Mouse (Mus musculus) brain, embryonic 14.5 days (tissue): ENCODE measurements around the gene Tgfbr3. TPM values are rescaled to one million over a fixed set of nuclear protein-coding genes. Genes with fewer than 3 reads are reported as not detected.

Source experiments
- DNase-seq: peaks from one replicate; pipeline ENCODE4 v3.0.0-alpha.2; 2011; ENCODE audit warnings: low read depth
- CTCF ChIP-seq: fragments of 200-500 bp; IDR thresholded peaks from 2 replicates; pipeline ENCODE4 v1.5.1; 2012; ENCODE audit warnings: inconsistent platforms, mild to moderate bottlenecking, moderate library complexity, borderline replicate concordance; ENCODE audit not compliant: insufficient read depth, insufficient read length; ENCODE audit errors: extremely low read depth
- POLR2A ChIP-seq: fragments of 200-500 bp; IDR thresholded peaks from 2 replicates; pipeline ENCODE4 v1.6.1; 2012; ENCODE audit warnings: mild to moderate bottlenecking, inconsistent platforms, borderline replicate concordance; ENCODE audit not compliant: poor library complexity, insufficient read depth, insufficient read length, severe bottlenecking; ENCODE audit errors: extremely low read depth
- polyA plus RNA-seq: library from polyadenylated mRNA; depleted of rRNA; stranded (reverse); fragments of >200 nt; gene quantifications from 2 replicates; pipeline ENCODE4 v1.2.3, GENCODE M21; 2012; rRNA removed

Gene Tgfbr3
- 2.4 and 5.2 TPM in 2 replicates for polyA plus RNA-seq

DNA sequence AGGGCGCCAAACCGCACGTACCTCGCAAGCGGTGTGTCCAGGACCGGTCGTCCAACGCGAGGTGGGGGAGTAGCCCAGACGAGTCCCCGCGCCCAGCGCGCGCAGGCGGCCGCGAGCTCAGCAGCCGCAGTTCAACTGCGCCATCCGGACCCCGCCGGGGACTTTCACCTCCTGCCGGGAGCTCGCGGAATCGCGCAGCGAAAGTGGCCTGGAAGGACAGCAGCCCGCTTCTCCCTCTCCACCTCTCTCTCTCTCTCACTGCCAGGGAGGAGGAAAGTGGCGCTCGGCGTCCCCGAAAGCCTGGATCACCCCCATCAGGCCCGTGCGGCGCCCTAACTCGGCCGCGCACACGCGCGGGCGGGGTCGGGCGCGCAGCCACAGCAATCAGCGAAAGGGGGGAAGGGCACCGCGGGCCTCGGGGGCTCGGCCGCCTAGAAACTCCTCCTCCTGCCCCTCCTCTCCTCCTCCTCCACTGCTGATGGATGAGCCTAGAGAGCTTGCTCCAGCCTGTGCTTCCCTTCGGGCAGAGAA is at the start of gene Tgfbr3:
Tgfbr3 (minus strand) TSS at position 396 of the 531 bp plus-strand sequence.
- peak; percentile 89 for DNase-seq
- TF ChIP-seq CTCF: peak; percentile 53
- TF ChIP-seq POLR2A: peak; percentile 42; the same call in 1 of the 2 replicates

DNA sequence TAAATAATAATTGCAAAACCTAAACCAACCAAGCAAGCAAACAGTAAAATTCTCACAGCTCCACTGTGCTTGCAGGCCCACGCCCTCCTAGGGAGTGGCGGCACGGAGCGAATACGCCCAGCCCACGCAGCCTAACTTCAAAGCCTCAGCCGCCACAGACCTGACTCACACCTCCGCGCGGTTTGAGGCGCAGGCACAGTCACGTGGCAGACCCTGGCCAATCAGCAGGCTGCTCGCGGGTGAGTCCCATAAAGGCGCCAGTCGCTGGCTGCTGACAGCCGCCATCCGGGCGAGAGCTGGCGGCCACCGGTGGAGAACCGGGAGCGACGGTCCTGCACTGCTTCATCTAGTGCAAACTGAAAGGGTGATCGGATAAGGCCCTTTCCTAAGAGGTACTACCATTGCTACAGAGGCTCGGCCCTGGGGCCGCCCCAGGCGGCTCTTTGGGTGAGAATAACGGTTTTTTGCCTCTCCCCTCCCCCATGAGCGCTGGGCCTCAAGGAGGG is 41.5 kb upstream of the Tgfbr3 start, which contains the start of gene Brdt:
Brdt (plus strand) TSS at position 244 of the 506 bp plus-strand sequence.
- no peak for DNase-seq
- TF ChIP-seq CTCF (no peak), POLR2A (no peak)

DNA sequence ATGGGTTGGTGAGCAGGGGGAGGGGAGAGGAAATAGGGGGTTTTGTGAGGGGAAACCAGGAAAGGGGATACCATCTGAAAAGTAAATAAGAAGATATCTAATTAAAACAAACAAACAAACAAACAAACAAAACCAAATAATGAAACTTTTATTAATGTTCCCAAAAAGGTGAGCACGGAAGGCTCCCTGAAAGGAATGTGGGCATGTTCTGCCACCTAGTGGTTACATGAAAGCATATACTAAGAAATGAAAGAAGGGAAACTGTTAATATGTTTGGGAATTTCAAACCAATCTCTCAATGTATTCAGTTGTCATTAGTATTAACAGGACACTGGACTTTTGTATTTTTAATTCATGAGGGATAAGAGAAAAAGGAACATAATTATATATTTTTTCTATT is 31.3 kb upstream of the Tgfbr3 start:
- TF ChIP-seq POLR2A (no peak), CTCF (peak; percentile 59; the same call in 1 of the 2 replicates)
- peak; percentile 66 for DNase-seq

DNA sequence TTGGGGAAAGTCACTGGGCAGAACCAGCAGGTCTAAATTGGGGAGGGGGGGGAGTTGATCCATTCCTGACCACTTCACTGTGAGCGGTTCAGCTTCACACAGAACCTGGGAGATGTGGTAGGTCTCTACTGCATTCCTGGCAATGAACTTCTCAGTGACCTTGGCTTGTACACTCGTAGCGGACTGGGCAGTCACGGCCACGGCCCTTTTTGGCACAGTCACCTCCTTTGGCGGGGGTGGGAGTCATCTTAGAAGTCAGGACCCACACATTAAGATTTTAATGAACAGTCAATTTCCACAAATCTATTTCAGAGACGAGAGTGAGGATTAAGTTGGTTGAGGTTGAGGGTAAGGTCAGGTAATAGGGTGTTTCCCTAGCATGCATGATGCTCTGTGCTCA is 27.7 kb upstream of the Tgfbr3 start:
- DNase-seq: no peak
- no peak for TF ChIP-seq POLR2A
- TF ChIP-seq CTCF: no peak

DNA sequence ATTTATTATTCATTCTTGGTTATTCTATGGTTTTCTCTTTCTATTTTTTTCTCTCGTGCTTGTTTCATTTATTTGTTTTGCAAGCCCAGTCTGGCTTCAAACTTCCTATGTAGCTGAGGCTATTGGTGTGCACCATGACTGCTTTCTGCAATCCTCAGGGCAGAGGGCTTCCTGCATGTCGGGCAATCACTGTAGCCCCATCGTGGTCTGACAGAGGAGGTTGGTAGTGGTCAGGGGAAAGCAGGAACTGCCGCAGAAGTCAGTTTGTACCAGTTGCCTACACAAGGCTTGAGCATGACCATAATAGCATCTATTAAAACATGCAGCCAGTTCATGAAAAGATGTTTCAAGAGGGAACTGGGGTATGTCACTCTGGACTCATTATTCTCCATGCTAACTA is 18.0 kb upstream of the Tgfbr3 start:
- no peak for TF ChIP-seq CTCF
- no peak for TF ChIP-seq POLR2A
- DNase-seq: no peak

DNA sequence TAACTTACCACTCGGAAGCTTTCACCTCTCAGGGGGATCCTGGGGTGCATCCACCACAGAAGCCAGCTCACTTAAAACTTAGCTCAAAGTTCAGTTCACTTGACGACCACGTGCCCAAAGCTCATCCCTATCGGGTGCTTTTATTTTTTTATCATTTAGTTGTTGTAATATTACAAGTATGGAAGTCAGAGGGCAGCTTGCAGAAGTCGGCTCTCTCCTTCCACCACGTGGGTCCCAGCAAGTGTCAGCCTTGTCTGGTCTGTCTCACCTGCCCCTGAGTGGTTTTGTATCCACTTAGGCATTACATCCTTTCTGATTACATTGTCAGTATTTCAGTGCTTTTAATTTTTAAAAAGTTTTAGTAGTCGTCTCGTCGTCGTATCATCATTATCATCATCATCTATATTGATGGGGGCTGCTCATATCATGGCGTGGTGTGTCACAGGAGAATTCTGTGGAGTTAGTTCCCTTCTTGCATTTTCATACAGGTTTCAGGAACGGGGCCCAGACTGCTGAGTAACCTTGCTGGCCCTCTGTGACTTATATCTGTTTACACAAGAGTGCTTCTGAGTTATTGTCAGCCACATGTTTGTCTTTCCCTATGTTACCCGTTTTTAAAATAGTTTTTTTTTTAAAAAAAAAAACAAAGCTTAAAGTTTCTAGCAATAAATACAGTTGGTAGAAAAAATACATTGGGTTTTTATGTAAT is 14.8 kb upstream of the Tgfbr3 start:
- no peak for DNase-seq
- TF ChIP-seq CTCF: no peak
- no peak for TF ChIP-seq POLR2A

DNA sequence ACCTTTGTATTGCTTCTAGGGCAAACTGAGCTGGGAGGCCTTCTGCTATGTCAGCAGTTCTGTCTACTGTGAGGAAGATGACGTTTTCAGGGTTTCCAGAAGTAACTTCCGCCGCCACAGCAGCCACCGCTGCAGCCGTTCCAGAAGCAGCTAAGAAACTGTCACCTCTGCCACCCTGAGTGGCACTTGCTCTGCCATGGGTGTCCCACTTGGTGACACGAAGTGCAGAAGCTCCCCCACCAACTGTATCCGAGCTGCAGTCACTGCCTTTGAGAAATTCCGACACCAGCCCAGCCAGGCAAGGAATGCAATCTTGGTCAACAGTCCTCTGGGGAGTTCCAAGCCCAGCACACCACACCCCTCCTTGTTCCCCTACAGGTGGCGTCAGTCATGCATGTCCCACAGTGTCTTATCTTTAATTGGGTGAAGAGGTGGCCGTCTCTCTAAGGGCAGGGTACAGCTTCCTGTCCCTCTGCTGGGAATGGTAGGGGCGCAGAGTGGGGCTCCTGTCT is 14.0 kb upstream of the Tgfbr3 start:
- TF ChIP-seq CTCF (no peak), POLR2A (no peak)
- DNase-seq: no peak

DNA sequence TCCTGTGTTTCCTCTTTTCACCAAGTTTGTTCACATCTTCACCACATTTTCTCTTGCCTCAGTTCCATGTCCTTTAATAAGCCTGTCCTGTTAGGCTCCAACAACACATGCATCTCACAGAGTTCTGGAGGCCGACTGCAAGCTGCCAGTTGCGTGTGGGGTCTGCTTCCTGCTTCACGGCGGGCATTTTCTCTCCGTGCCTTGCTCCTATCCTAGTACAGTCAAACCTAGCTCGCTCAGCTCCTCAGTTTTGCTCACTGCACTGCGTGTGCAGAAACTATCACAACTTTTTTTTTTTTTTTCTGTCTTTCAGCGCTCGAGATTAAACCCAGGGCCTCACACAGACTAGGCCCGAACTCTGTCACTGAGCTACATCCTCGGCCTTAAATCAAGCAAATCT is 9.4 kb upstream of the Tgfbr3 start:
- no peak for TF ChIP-seq CTCF
- TF ChIP-seq POLR2A: no peak
- no peak for DNase-seq

DNA sequence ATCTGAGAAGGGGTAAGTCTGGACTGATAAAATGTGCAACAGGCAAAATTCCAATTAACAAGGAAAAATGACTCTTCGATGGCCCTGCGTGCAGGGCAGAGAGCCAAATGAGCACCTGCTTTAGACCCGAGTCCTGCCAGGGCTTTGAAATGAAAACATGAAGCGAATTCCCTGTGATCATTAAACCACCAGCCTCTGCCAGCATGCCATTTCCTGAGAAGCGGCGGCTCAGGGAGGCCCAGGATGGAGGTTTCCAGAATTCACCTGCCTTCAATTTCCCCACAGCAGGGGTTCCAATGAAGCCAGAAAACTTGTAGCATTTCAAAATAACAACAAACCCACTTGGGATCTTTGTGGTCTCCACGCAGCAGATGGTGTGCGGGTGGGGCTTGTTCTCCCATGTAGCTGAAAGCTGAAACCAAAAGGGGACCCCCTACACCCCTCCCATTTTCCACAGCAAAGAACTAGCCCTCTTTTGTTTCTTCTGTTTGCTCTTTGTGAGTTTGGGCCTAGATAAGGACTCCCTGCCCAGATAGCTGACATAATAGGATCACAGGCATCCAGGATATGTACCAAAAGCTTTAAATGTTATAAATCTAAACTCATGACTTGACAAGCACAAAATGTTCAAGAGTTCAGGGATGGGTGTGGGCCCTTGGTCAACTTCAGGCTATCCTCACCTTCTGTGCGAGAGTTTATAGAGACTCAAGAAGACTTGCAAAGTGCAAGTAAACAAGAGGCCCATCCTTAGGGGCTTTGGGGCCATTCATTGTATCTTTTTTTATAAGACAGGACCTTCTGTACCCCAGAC is 7.3 kb upstream of the Tgfbr3 start:
- DNase-seq: peak; percentile 72
- TF ChIP-seq CTCF (no peak), POLR2A (no peak)

DNA sequence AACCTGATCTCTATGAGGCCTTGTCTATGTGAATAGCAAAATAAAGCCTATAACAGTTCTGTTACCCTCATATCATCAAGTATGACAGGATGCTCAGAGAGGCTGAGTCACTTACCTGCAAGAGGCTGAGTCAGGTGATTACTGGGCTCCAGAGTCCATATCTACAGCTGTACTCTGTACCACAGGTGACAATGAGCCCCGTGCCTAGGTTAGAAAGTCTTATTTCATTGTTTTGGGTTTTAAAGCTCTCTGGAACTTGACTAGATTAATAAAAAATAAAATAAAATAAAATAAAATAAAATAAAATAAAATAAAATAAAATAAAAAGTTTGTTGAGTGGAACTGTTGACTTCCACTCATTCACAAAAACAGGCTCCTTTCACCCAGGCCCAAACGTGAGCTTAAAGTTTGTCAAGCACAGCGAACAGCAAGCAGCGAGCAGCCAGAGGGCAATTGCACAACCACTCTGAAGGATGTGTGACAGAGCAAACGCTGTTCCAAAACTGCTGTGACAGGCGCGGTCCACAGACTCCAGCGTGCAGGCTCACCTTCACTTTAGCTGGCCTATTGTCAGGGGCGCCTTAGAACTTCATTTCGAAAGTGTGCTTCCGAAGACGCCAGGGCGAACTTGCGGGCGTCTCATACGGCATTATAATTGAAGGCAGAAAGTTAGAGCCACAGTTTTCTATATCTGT is 6.5 kb upstream of the Tgfbr3 start:
- TF ChIP-seq POLR2A: no peak
- TF ChIP-seq CTCF: no peak
- no peak for DNase-seq

DNA sequence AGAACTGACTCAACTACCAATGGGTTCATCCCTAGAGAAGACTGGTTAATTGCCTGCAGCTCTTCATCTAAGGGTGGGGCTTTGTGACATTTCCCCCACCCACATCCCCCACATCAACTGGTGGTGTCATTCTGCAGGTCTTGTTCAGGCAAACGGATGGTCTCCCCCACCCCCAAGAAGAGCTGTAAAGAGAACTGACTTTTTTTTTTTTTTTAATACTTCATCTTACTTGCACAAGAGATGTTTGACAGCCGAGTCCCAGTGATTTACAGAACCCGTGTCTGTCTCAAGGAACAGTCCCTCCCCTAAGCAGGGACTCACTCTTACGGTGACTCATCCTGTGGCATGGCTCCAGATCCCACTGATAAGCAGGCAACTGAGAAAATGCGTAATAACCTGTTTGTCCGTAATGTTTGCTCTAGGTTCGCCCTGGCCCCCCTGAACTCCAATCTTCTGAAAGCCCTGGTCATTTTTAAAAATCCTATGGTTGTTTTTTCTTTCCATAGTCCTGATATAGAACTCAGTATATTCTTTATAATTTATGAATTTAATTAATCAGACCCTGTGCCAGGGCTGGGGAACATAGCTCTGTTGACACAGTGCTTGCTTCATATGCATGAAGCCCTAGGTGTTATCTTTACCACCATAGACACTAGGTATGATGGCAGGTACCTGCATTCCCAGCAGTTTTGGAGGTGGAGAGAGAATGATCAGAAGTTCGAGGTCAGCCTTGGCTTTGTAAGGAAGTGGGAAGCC is 5.8 kb upstream of the Tgfbr3 start:
- no peak for TF ChIP-seq POLR2A
- TF ChIP-seq CTCF: no peak
- DNase-seq: peak; percentile 44

DNA sequence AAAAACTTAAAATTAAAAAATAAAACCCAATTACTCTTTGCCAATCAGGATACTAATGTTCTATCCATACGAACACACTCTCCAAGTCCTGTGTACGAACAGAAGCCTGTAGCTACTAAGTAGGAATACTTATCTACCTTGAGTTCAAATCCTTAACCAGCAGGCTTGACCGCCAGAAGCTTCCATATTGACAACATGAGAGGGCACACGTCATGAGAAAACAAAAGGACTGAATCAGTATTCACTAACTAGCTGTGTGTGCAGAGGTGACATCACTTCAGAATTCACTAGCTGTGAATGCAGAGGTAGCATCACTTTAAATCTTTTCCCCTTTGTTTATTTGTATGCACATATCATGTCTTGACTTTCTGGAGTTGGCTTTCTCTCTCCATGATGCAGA is 4.6 kb upstream of the Tgfbr3 start:
- DNase-seq: no peak
- TF ChIP-seq CTCF: no peak
- no peak for TF ChIP-seq POLR2A
